Mouse (Mus musculus): Measurements from ENCODE around the gene Hecw1. TPM values are rescaled to one million over a fixed set of nuclear protein-coding genes. Genes with fewer than 3 reads are reported as not detected.

The Hecw1 gene
- polyA plus RNA-seq (2017; shearing (Covaris generic)), result 0.10 TPM

GRCm38 (mm10) chr13:14522906-14523269, at the start of gene Hecw1:
Hecw1 (minus strand) TSS chr13:14523228.

Other genes starting within 250 kb of the Hecw1 start
- gene Mrpl32, start 89.9 kb upstream of the Hecw1 start, polyA plus RNA-seq (2017; shearing (Covaris generic)), result 129 TPM
- 264 TPM for gene Psma2, start 90.0 kb upstream of the Hecw1 start, polyA plus RNA-seq (2017; shearing (Covaris generic))
- 25.5 TPM for gene AW209491, start 106.9 kb upstream of the Hecw1 start, polyA plus RNA-seq (2017; shearing (Covaris generic))